Mouse (Mus musculus) lung, postnatal 25 days (tissue): ENCODE data around the gene Pdyn.

Experiments
- DNase-seq: peaks from one replicate; pipeline ENCODE4 v3.0.0; 2022; ENCODE audit warnings: low spot score

Pdyn gene

GRCm38 (mm10) chr2:129654233-129654950 is 45.3 kb downstream of the Pdyn start:
- no peak for DNase-seq

- DNase-seq = no peak
These were observed 46.0 kb downstream of the Pdyn start for GRCm38 (mm10) chr2:129653632-129654031.

GRCm38 (mm10) chr2:129652616-129653015 is 47.0 kb downstream of the Pdyn start:
- peak; percentile 24 for DNase-seq
